Mouse (Mus musculus): ENCODE data around the gene Rbbp4.

Rbbp4 gene

DNA sequence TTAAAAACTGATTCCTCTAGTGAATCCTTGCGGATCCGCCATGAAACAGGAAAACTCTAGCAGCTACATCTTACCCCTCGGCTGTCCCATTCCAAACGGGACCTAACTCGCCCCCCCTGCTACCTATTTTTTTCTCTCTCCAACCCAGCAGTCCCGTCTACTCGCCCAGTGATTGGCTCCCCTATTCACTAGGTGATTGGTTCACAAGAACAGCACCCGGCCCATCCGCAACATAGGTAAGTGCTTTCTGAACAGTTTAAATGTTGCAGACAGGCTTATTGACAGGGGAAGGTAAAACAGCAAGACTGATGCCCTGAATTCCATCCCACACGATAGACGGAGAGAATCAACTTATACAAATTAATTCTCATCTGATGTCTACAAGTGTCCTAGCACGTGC is 18.0 kb upstream of the Rbbp4 start:
- DNase-seq (ENCODE audit: low read depth, low spot score): peak; percentile 70

DNA sequence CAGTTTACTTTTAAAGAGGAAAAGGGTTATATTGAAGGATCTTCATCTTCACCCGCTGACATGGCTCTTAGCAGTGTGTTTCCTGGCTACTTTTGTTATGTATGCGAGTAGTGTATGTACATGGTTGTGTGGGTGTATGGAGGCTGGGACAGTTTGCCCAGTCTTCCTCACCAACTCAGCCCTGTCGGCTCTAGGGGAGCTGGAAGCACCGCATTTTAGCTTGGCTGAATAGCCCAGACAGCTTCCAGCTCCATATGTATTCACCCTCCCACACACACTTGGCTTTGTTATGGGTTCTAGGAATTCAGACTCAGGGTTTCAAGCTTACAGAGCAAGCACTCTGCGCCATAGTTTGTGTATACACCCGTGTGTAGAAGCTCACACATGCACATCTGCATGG is 15.9 kb upstream of the Rbbp4 start:
- DNase-seq (ENCODE audit: low read depth, low spot score): no peak

DNA sequence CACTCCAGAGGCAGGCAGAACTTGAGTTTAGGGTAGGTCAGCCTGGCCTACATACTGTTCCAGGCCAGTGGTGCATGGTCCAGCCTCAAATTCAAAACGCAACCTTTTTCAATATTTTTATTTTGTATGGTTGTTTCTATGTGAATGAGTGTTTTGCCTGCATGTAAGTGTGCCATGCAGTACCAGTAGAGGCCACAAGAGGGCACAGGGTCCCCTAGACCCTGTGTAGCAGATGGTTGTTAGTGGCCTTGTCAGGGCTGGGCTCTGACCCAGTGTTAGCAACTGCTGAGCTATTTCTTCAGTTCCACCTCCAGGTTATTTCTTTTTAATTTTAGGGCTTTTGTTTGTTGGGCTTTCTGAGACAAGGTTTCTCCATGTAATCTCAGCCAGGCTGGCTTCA is 15.5 kb upstream of the Rbbp4 start:
- peak; percentile 70 for DNase-seq (ENCODE audit: low read depth, low spot score)

DNA sequence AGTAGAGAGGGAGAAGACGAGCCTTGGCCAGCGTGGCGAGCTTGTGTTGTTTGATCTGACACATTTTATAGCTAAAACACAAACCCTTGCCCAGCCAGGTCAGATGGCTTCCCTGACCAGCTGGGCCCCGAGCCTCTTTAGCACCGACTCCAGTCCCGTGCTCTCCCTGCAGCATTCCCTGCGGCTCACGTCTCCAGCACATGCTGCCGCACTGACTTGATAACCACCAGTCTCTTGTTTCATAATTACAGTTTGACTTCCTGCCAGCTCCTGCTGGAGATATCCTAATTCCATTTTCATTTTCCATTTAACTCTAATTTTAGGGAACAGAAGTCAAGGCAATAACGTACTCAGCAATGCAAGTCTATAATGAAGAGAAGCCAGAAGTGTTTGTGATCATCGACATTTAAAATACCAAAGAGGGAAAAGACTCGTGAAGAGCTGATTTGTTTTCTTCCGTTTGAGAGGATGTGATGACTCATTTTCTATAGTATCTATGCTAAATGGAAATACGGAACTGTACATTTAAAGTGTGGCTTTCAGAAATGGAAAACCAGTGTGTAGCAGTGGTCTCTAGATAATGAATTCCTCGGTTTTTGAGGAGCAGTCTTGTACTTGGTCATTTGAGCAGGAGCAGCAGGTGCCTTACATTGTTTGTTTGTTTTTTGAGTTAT is 11.4 kb upstream of the Rbbp4 start:
- no peak for DNase-seq (ENCODE audit: low read depth, low spot score)

DNA sequence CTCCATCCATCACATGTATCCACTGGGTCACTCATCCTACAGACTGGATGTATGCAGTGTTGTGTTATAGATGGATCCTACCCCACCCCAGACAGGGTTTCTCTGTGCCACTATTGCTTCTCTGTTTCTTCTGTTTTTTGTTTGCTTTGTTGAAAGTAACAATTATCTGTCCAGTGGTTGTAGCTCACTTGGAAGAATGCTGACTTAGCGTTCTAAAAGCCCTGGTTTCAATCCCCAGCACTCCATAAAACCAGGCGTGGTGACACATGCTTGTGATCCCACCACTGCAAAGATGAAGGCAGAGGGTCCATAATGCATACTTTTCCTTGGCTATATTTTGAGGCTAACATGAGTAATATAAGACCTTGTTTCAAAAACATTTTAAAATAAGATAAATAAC is 7.5 kb upstream of the Rbbp4 start:
- no peak for DNase-seq (ENCODE audit: low read depth, low spot score)

DNA sequence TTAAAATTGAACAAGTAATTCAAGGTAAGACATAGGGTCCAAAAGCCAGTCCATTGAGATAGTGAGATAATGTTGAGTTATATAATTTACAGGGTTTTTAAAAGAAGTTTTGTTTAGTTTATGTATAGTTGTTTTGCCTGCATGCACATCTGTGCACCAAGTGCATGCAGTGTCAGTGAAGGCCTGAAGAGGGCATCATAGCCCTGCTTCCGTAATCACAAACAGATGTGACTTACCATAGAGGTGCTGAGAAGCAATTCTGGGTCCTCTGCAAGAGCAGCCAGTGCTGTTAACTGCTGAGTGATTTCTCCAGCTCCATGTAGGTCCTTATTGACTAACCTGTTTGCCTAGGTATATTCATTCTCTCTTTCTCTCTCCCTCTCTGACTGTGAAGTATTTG is 6.7 kb upstream of the Rbbp4 start:
- DNase-seq (ENCODE audit: low read depth, low spot score): no peak

DNA sequence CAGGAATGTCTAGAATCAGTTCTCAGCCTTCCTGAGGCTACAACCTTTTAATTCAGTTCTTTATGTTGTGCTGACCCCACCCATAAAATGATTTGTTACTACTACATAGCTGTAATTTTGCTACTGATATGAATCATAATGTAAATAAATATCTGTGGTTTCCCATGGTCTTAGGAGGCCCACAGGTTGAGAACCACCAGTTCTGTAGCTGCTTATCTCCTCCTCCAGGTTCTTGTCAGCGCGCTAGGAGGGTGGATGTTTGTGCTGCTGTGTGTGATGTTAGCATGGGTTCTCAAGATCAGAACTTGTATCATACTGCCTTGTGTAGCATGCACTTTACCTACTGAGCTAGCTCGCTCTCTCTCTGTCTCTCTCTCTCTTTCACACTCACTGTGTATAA is 4.6 kb upstream of the Rbbp4 start:
- DNase-seq (ENCODE audit: low read depth, low spot score): no peak

DNA sequence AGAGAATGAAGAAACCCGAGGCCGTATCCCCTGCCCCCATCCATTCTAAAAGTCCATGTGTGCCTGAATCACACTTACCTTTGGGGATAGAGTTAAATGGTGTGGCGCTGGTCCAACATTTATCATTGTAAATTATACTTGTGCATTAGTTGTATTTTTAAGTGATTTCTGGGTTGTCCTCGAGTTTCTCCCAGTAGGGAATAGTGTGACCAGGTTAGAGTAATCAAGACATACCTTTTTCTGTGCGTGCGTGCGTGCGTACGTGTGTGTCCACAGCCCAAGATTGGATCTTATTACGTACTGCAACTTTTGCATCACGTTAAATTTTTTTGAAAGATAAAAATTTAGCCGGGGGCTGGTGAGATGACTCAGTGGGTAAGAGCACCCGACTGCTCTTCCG is 1.1 kb upstream of the Rbbp4 start:
- DNase-seq (ENCODE audit: low read depth, low spot score): no peak

DNA sequence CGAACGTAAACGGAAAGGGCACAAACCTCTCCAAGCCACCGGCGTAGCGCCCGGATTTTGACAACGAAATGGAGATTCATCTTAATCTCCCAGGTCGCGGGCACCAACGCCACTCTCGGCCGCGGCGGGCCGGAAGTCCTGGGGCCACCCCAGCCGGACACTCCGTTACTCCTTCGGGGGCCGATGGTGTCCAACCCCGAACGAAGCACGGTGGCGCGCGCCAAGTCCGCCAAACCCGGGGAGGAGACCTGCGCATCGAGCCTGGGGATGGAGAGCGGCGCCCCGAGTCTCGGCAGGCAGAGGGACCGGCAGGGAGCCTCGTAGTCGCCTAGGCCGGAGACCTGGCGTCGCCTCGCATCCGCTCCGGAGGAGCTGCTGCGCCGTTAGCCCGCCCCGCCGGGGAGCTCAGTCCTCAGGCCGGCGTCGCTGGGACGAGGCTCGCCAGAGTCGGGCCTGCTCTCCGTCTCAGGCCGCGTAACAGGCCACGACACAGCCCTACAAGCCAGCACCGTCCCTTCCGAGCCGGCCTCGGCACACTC is 424 bp downstream of the Rbbp4 start:
- no peak for DNase-seq (ENCODE audit: low read depth, low spot score)

DNA sequence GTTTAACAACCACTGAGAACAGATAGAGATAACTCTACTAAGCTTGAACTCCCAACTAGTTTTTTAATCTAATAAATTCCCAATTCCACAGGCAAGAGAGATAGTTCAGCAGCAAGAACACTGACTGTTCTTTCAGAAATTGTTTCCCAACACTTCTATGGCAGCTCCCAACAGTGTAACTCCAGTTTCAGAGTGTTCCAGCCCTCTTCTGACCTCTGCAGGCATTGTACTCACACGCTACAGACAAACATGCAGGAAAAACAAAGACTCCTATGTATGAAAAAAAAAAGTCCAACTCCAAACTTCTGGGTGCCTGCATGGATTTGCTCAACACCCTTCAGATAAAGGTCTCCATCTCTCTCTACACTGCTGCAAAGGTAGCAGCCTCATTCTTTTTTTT is 2.3 kb downstream of the Rbbp4 start:
- DNase-seq (ENCODE audit: low read depth, low spot score): no peak

DNA sequence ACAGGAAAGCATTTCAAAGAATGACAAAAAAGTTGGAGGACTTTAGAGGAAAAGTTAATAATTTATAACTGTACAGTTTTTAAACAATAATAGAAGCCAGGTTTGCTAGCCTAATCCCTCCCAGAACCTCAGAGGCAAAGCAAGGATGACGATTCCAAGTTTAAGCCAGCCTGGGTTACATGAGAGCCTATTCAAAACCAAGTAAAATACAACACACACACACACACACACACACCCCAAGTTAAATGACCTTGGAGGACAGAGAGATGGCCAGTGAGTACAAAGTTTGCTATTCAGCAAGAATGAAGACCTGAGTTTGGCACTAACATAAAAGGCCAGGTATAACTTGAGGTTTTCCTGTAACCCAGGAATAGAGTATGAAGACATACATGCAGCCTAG is 9.0 kb downstream of the Rbbp4 start:
- DNase-seq (ENCODE audit: low read depth, low spot score): no peak

DNA sequence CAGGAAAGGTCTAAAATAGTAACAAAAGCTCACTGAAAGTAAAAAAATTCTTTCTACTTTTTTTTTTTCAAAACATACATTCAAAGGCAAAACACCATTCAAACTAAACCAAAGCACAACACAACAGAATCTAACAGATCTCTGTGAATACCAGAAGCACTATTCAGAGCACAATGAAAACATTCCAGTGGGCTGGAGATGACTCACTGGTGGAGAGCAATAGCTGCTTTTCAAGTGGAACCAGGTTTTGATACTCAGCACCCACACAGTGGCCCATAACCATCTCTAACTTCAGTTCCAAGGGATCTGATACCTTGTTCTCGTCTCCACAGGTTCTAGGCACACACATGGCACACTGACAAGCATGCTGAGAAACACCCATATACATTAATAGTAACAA is 10.4 kb downstream of the Rbbp4 start:
- DNase-seq (ENCODE audit: low read depth, low spot score): no peak

DNA sequence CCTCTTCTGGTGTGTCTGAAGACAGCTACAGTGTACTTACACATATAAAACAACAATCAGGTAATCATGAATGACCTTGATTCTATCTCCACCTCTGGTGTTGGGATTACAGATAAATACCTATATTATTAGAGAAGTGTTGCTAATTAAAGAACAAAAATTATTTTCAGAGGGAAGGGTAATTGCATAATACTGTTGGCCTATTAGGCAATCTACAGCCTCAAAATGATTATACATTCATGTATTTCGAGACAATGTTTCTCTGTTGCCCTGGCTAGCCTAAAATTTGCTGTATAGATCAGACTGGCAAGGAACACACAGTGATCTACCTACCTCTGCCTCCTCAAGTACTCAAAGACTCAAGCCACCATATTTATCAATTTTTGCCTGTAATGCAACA is 11.7 kb downstream of the Rbbp4 start:
- no peak for DNase-seq (ENCODE audit: low read depth, low spot score)

DNA sequence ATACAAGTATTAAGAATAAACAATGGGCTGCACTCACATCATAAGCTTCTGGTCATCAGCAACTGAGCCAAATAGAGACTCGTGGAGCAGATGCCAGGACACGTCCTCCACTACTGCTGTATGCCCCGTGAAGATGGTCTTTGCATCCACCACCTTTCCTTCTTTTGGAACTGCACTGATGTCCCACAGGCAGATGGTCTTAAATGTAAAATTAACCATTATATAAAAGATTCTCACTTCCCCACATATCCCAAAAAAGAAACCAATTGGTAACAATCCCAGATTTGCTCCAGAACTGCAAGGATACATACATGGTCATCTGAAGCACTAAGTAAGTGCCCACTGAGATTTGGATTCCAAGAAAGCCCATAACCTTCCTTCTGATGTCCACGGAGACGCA is 13.1 kb downstream of the Rbbp4 start:
- no peak for DNase-seq (ENCODE audit: low read depth, low spot score)

DNA sequence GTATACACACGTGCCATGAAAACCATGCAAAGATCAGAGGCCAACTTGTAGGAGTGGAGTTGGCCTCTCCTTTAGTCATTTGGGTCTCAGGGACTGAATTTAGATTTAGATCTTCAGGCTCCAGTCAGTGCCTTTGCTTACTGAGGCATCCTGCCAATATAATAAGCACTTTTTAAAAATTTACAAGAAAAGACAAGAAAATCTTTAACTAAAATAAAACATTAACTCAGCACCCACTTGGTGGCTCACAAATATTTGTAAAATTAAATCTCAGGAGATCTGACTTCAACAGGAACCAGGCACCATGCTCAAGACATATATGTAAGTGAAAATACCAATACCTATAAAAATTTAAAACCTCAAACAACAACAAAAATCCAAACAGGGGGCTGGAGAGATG is 14.3 kb downstream of the Rbbp4 start:
- no peak for DNase-seq (ENCODE audit: low read depth, low spot score)

DNA sequence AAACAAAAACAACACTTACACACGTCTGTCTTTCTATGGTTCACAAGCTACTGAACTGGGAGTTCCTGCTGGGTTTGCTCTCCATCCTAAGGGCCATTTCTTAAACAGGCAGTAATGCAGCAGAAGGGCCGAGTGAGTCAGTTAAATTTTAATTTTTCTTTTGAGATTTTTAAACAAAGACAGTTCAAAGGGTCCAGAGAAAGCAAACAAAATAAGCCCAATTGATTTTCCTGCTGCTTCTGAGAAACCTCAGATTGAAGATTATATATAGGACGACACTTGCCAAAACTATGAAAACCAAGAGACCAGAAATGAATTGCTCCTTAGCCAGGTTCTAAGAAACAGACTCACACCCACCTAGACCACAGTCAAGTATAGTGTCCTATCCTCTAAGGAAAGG is 21.3 kb downstream of the Rbbp4 start:
- no peak for DNase-seq (ENCODE audit: low read depth, low spot score)

DNA sequence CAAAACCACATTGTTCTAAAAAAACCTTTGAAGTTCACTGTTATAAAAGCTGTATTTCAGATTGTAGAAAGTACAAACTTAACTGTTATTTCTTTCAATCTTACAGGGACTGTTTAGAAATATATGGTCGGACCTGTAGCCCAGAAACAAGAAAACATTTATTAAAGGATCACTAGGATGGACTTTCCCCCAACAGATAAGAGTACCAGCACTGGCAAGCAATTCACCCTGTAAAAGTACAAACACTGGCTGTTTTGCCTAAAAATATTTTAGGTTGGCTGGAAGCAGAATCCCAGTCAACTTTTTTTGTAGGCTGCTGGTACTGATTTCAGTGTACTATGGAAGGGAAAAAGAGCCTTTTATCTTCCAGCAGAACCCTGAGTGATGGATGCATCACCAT is 27.2 kb downstream of the Rbbp4 start:
- no peak for DNase-seq (ENCODE audit: low read depth, low spot score)

DNA sequence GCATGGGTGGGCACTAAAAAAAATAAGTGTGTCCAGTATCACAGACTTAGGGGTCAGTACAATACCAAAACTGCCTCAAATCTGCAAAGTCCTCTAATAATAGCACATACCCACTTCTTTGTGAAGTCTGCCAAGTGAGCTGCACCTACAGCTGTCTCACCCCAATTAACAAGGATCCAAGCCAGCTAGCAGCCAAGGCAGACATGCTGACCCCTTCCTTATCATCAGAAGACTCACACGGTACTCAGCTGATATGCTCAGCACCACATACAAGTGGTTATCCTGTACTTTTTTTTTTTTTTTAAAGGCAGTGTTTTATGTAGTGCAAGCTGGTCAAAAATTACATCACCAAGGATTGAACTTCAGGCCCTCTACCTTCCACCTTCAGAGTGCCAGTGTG is 30.9 kb downstream of the Rbbp4 start:
- DNase-seq (ENCODE audit: low read depth, low spot score): no peak

DNA sequence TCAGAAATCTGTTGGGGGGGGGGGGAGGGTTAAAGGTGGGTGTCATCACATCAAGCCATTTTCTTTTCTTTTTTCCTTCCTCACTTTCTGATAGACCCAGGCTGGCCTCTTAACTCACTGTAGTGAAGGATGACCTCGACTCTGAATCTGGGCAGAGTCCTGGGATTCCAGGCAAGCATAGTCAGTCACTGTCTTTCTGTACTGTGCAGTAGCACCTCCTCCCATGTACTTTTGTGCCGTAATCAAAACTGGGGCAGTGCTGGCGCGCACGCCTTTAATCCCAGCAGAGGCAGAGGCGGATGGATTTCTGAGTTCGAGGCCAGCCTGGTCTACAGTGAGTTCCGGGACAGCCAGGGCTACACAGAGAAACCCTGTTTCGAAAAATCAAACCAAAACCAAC is 31.4 kb downstream of the Rbbp4 start:
- no peak for DNase-seq (ENCODE audit: low read depth, low spot score)

DNA sequence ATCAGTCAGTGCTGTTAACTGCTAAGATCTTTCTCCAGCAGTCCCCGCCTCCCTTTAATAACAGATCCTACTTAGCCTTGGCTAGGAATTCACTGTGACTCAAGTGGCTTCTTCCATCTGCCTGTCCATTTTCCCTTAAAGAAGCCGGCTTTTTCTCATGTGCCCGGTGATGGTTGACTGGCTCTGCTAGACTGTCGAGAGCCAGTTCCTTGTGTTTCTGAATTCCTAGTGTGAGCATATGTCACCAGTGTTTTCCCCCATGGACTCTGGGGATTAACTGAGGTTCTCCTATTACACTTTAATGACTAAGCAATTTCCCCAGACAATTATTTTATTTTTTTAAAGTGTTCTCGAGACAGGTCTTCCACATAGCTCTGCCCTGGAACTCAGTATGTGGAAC is 31.8 kb downstream of the Rbbp4 start:
- no peak for DNase-seq (ENCODE audit: low read depth, low spot score)

DNA sequence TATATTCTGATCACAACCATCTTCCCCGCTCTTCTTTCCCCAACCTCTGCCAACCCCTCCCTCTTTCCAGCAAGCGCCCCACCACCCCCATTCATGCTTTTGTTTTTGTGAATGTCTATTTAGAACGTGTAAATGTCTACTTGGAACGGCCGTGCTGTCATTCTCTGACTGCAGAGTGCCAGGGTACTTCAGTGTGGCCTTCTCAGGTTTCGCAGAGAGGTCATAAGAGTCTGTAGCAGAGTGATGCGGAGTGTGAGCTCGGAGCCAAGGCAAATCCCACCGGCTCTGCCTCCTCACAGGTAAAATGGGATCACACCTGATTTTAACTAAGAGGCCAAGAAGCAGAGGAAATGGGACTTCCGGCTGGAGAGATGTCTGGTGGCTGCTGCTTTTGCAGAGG is 36.0 kb downstream of the Rbbp4 start:
- DNase-seq (ENCODE audit: low read depth, low spot score): no peak

DNA sequence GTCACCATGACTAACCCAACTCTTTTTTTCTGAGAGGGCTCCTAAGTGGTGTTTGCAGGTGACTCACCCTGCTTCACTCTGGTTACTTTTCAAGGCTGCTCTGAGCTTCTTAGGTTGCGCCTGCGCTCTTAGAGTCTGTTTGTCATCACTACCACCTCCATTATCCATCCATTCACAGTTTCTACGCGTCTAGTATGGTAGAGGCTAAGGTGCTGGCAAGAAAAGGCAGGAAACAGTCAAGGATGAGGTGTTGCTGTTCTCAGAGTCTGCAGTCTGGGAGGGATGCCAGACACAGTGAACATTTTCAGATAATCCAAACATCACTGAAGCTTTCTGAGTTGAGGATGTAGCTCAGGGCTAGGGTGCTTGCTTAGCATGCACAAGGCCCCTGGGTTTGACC is 37.4 kb downstream of the Rbbp4 start:
- no peak for DNase-seq (ENCODE audit: low read depth, low spot score)

DNA sequence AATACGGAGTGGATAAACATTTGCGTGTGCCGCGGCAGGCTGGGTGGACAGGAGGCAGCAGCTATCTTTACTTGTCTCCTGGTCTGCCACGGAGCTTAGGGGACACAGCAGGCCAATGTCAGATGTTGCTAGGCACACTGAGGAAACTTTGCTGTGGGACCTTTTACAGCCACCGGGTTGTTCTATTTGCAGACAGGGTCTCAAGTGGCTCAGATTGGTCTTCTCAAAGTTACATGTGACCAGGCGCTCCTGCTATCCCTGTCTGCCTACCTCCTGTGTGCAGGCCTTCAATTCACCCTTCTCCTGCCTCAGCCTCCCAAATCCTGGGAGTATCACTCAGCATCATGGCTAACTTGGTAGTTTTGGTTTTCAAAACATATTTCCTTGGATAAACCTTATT is 39.1 kb downstream of the Rbbp4 start:
- no peak for DNase-seq (ENCODE audit: low read depth, low spot score)

DNA sequence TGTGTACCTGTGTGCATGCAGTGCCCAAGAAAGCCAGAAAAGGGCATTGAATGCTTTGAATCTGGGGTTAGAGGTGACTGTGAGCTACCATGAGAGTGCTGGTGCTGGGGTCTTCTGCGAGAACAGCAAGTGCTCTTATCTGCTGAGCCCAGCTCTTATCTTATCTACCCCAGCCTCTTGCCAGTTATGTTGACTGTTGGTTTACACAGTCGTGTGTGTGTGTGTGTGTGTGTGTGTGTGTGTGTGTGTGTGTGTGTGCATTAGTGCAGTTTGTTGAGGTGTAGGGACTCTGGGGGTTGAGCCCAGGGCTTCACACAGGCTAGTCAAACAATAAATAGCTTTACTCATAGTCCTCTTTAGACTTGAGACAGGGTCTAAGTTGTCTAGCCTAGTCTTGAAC is 40.0 kb downstream of the Rbbp4 start:
- no peak for DNase-seq (ENCODE audit: low read depth, low spot score)
